Mouse (Mus musculus): ENCODE results near the gene Emc9. TPM values are rescaled to one million over a fixed set of nuclear protein-coding genes. Genes with fewer than 3 reads are reported as not detected.

Gene Emc9
- total RNA-seq, 2 experiments from 2014 or later: 38.2 to 40.5 TPM

DNA sequence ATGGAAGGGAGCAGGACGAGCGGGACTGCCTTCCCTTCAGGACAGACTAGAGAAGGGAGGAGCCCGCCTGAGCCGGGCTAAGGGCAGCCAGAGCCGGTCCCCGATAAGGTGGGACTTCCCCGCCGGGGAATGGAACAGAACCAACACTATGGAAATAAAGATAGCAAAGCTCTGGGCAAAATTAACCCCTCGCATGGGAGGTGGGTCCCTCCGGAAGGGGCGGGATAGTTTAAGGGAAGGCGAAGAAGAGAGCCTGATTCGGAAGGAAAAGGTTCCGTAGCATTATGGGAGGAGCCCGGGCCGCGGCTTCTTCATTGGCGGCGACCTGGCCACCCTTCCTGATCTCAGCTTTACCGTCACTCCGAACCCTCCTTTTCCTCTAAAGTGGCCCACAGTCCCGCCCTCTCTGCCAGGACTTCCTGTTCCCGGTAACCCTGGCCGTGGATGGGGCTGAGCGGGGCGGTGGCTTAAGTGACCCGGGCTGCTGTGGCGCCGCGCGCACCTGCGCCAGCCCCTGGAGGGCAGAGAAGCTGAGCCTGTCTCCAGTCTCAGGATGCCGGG, 6.3 kb upstream of the Emc9 start, which contains the start of gene Rnf31:
Rnf31 (plus strand) TSS at position 378 of the 561 bp plus-strand sequence.
- peak; percentile 96 for DNase-seq (ENCODE audit: low spot score)

DNA sequence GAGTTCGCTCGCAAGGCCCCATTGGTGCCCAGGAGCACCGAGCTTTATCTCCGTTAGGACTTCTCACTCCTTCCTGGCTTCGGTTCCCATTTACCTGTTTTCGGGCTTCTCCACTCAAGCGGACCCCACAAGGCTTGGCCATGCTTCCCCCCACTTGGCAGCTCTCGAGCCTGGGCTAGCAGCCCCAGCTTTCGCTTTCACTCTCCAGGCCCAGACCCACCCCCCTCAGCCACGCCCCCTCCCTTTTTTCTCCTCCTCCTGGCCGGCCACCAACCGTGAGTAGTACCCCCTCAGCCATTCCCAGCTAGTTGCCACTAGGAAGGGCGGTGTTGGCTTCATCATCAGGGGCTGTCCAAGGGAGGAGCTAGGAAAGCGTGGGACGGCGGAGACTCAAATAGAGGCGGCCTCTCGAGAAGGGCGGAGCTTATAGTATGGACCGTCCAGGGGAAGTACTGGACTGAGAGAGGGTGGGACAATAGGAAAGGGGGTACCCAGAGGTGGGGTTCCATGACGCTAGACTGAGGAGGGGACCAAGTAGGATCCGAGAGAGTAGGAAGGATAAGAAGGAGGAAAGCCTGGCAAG, 5.7 kb upstream of the Emc9 start, which contains the start of gene Psme2:
Psme2 (minus strand) TSS at position 366 of the 583 bp plus-strand sequence.
- DNase-seq (ENCODE audit: low spot score): peak; percentile 97

DNA sequence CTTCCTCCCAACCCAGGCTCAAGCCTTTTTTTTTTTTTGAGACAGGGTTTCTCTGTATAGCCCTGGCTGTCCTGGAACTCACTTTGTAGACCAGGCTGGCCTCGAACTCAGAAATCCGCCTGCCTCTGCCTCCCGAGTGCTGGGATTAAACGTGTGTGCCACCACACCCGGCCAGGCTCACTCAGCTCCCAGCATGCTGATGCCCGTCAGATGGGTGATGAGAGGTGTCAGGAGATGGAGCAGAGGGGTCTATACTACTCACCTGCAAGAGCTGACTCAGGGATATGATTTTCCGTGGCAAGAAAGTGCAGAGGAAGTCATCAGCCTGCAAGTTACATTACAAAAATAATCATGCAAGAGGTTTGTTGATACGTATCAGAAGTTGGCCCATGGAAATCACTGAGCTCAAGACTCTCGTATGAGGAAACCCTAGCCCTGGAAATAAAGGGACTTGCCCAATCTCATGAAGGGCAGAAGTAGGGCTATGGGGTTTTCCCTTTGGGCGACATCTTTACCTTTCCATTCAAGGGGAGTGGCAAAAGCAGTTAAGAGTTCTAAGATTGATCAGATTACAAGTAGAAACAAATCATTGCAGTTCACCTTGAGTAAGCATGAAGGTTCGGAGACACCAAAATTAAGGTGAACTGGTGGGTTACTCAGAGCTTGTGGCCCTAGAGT, 4.8 kb upstream of the Emc9 start:
- no peak for DNase-seq (ENCODE audit: low spot score)

DNA sequence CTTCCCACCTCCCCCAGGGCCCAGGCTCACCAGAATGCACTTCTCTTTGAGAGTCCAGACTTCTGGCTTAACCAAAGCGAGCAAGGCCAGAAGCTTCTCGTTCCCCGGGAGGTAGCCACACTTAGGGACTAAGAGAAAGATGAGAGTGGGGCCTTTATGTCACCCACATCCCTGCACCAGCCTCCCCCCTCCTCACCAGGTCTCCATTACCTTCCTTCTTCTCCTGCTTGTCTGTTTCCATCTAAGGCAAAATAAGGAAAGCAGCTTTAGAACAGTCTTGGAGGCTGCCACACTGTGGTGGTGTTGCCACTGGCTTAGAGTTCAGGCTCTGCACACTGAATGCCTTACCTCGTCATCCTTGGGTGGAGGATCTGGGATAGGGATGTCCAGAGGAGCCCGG, 4.2 kb upstream of the Emc9 start:
- DNase-seq (ENCODE audit: low spot score): no peak

DNA sequence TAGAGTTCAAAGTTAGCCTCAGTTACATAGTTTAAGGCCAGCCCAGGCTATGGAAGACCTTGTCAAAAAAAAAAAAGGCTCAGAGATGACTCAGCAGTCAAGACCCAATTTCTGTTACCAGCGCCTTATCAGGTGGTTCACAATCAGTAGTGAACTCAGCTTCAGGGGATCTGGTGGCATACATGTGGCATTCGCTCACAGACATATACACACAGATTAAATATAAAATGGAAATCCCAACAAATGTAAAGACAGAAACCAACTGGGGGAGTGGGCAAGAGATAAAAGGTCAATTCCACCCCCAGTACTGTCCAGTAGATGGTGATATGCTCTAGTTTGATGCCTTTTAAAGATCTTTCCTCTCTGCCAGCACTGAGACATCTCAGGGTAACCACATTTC, 1.0 kb upstream of the Emc9 start:
- DNase-seq (ENCODE audit: low spot score): no peak

DNA sequence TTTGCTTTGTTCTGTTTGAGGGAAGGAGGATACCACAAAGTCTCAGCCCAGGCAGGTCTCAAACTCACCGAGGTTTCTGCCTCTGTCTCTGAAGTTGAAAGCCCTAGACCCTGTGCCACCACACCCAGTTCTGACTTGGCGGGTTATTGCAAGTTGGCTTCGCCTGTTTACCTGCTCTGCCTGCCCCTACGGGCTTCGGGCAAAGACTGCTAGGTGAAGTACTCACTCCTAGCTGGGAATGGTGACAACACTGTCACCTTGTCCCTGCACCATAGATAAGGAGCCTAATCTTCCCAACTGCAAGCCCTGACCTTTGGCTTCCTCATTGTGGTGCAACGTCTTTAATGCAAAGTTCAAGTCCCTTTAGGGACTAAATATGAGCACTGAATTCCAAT, 461 bp upstream of the Emc9 start:
- DNase-seq (ENCODE audit: low spot score): no peak

DNA sequence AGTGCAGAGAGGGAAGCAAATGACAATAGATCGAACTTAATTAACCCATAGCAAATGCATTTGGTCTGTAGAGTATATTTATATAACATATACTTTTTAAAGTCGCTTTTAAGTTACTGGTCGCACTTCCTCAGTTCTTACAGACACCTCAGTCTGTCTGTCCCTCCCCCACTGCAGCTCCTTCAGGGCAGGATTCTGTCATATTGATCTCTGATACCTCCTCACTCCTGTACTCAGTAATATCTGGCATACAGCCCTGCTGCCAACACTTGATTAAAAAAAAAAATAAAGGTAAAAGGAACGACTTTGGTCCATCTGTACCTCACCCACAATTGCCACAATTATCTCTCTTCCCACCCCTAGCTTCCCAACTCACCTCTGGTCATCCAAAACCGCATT, 800 bp downstream of the Emc9 start:
- no peak for DNase-seq (ENCODE audit: low spot score)

DNA sequence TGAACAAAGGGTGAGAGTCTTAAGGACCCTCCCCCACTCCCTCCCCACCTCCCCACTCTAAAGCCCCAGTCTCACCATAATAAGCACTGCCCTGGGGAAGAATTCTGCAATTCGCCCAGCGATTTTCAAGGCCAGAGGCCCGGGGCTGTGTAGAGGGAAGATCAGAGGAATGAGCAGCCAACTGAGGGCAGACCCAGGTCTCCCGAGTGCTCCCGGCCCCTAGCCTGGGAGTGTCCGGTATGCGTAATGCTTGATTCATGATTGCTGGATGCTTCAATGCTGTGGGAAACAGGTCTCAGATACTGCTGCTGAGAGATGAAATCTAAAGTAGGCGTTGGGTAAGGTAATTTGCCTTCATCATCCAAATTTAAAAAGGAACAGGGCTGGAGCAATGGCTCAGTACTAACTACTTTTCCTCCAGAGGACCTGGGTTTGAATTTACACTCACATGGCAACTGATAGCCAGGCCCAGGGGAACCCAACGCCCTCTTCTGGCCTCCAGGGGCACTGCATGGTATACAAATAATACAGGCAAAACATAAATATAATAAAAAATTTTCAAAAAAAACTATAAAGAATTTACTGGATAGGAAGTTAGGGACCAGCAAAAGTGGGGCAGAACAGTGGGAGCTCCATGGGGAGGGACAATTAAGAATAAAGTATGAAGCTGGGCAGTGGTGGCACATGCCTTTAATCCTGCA, 3.0 kb downstream of the Emc9 start:
- DNase-seq (ENCODE audit: low spot score): no peak

DNA sequence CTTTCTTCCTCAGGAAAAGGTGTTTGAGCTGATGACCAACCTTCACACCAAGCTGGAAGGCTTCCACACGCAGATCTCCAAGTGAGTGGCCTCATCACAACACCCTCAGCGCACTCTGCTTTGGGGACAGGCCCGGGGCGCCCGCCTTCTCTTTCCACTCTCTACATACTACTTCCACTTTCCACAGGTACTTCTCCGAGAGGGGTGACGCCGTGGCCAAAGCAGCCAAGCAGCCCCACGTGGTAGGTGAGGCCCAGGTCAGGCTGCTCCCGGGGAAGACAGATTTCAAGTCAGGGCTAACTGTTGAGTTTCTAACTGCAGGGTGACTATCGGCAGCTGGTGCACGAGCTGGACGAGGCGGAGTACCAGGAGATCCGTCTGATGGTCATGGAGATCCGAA, 4.4 kb downstream of the Emc9 start:
- DNase-seq (ENCODE audit: low spot score): no peak

DNA sequence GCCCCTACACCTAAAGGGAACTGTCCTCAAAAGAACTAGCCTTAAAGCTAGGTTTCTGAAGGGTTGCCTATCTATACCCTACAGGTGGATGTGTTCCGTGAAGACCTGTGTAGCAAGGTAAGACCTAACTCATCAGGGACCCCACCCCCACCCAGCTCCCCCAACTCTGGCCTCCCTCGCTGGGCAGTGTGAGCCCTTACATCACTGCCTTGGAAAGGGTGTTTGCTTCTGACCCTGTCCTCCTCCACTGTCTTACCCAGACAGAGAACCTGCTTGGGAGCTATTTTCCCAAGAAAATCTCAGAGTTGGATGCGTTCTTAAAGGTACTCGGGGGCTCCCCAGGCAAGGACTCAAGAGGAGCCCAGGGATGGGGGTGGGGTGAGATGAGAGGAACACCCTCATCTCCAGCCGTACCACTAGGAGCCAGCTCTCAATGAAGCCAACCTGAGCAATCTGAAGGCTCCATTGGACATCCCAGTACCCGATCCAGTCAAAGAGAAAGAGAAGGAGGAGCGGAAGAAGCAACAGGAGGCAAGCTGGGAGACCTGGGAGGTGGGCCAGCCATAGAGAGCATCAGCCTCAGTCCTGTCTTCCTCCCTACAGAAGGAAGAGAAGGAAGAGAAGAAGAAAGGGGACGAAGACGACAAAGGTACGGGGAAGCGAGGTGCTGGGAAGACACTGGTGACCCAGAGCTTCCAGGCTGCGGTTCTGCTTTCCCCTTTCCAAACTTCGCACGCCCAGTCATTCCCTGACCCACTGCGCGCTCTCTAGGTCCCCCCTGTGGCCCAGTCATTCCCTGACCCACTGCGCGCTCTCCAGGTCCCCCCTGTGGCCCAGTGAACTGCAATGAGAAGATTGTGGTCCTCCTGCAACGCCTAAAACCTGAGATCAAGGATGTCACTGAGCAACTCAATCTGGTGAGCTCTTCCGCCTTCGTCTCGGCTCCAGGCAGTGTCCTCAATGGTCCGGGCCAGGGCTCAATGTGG, 5.3 kb downstream of the Emc9 start:
- DNase-seq (ENCODE audit: low spot score): no peak

DNA sequence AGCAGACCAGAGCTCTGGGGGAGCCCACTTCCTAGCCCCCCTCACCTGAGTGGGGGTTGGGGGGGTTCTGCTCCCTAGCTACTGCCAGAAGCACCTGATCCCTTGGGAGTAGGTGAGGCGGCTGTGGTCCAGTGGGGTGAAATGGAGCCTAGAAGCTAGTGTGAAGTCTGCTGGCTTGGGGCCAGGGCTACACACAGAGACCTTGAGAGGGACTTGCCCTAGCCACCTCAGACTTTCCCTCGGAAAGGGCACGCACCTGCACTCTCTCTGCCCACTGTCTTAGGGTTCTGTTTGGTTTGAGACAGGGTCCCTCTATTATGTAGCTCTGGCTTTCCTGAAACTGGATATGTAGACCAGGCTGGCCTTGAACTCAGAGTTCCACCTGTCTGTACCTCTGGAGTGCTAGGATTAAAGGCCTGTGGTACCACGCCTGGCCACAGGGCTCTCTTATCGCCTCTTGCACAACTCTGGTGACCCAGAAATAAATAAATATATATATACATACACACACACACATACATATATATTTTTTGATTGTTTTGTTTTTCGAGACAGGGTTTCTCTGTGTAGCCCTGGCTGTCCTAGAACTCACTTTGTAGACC, 6.3 kb downstream of the Emc9 start:
- DNase-seq (ENCODE audit: low spot score): peak; percentile 68

DNA sequence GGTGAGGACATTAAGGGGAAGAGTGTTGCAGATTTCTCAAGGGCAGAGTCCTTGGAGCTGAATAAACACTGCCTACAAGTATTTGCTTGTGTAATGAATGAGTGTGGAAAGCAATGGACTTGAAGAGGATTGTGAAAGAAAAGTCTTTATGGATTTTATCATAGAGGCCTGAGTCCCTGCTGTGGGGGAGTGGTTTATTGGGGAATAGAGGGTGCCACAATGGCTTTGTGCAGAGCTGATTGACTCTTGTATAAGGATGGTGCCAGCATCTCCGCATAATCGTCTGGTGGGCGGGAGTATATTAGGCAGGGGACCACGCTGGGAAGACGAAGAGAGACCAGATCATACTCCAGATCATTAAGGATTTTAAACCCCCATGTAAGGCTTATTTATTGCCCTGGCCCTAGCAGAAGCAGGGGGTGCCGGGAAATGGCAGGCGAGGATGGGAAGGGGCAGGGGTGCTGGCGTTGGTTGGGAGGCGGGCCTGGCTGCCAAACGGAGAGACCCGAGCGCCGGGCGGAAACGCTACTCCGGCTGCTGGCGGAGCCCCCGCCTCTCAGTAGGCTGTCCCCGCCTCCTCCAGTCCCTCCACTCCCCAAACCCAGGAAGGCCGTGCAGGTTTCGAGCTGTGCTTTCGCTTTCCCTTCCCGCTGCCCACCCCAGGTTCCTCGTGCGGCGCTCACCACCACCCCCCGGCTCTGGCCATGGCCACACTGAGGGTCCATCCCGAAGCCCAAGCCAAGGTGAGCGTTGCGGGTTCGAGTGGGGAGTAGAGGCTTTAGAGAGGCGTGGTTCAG, 7.0 kb downstream of the Emc9 start, which contains the start of gene Psme1:
Psme1 (plus strand) TSS at position 253 of the 797 bp plus-strand sequence.
- DNase-seq (ENCODE audit: low spot score): peak; percentile 76

DNA sequence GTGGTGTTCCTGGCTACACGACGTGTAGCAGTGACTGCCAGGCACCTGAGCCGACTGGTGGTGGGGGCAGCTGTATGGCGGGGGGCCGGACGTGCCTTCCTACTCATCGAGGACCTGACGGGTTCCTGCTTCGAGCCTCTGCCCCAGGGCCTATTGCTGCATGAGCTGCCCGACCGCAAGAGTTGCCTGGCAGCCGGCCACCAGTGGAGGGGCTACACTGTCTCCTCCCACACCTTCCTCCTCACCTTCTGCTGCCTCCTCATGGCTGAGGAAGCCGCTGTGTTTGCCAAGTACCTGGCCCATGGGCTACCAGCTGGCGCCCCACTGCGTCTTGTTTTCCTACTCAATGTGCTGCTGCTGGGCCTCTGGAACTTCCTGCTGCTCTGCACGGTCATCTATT, 8.7 kb downstream of the Emc9 start:
- DNase-seq (ENCODE audit: low spot score): peak; percentile 35

DNA sequence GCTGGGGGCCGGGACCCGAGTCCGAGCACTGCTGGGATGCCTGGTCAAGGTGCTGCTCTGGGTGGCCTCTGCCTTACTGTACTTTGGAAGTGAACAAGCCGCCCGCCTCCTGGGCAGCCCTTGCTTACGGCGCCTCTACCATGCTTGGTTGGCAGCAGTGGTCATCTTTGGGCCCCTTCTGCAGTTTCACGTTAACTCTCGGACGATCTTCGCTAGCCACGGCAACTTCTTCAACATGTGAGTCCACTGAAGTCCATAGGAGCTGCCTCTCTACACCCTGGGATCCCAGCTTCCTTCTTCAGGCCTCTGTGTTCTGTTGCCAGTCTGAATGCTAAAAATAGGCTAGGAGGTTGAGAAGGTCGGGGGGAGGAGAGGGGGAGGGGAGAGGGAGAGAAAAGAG, 9.4 kb downstream of the Emc9 start:
- peak; percentile 50 for DNase-seq (ENCODE audit: low spot score)

DNA sequence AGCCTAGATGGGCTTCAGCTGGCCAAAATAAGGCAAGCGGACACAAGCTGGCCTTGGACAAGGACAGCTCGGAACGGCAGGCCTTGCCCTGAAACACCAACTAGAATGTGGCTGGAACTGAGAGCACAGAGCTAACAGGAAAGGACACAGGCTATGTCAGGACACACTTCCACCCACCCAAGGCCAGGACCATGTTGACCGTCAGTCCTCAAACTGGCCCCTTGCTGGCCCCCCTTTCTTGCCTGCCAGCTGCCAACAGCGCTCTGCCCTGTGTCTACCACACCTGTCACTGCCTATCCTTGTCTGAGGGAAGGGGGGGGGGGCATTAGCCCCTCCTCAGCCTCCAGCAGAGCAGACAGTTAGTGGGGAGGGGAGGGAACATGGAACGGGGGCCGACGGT, 9.8 kb downstream of the Emc9 start, which contains the start of gene Fitm1:
Fitm1 (plus strand) TSS at position 316 of the 400 bp plus-strand sequence.
- DNase-seq (ENCODE audit: low spot score): peak; percentile 75

DNA sequence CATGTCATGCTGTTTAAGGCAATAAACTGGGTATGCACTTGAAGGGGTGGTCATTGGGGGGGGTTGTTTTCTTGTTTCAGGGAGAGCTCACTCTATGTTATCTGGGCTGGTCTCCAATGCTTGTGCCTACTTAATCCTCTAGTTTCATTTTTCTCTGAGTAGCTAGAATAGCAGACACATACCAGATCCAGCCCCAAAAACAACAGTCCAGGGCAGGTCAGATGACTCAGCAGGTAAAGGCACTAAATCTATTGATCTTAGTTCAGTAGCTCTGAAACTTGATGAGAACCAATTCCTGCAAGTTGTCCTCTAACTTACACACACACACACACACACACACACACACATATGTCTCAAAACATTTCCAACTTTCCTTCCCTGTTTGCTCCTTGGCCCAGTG, 13.3 kb downstream of the Emc9 start:
- DNase-seq (ENCODE audit: low spot score): no peak

DNA sequence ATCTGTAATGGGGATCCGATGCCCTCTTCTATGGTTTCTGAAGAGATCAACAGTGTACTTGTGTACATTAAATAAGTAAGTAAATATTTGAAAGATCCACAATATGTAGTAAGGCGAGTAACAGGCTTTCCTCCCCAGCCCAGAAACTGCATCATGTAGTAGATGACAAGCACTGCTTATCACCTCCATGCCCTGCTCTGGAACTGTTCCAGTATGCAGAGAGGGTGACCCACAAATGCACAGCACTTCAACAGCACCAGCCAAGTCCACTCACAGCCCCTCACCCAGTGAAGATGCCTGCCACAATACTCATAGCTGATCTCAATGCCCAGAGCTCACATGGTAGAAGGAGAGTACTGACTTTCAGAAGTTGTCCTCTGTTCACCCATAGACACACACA, 14.5 kb downstream of the Emc9 start:
- no peak for DNase-seq (ENCODE audit: low spot score)

DNA sequence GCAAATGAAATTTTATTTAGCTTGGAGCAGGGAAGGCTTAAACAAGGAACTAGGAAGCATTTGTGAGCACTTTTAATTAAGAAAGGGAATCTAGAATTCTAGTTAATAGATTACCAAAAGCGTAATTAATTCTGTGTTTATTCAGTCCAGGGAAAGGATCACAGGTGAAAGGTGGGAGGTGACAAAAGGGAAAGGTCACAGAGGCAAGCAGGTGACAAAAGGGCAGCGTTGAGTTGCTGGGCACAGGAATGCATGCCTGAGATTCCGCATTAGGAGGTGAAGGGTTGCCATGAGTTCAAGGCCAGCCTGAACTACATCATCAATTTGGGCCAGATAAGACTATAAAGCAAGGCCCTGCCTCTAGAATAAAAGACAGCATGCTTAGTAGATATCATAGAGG, 17.6 kb downstream of the Emc9 start:
- no peak for DNase-seq (ENCODE audit: low spot score)

DNA sequence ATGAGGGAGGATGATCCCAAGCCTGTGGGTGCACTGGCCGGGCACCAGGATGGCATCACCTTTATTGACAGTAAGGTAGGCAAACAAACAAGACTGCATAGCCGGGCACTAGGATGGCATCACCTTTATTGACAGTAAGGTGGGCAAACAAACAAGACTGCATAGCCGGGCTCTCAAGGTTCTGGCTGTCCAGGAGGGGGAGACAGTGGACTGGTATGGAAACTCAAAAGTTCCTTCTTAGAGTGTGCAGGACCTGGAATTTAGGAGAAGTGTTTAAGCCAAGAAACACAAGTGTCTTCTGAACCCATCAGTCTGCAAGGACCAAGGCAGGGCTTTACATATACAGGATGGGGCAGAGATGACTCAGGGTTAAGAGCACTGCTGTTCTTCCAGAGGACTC, 19.4 kb downstream of the Emc9 start:
- no peak for DNase-seq (ENCODE audit: low spot score)

DNA sequence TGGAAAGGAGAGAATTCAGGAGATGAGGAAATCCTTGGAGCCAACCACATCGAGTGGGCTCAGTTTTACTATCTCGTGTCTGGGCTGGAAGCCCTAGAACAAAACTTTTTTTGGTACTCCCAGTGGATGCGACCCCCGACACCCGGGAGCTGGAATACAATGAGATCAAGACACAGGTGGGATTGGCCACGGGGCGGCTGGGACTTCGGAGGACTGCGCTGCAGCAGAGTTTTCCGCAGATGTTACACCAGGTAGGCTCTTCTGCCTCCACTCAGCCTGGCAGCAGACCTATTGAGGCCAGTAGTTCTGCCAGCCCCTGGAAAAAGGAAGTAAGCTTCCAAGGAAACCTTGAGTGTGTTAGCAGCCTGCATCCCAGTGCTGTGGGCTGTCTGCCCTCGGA, 21.9 kb downstream of the Emc9 start:
- DNase-seq (ENCODE audit: low spot score): no peak
